Mouse (Mus musculus) G1E (cell line): ENCODE measurements around the gene Dock3.

Source experiments
- CTCF ChIP-seq: IDR thresholded peaks from 2 replicates; pipeline ENCODE4 v1.5.1; 2012; ENCODE audit warnings: low read depth, low read length, inconsistent platforms, mixed read lengths
- GATA2 ChIP-seq: IDR thresholded peaks from 2 replicates; pipeline ENCODE4 v1.6.1; 2012; ENCODE audit warnings: low read depth, low read length, inconsistent platforms, borderline replicate concordance
- POLR2AphosphoS5 ChIP-seq: IDR thresholded peaks from 2 replicates; pipeline ENCODE4 v1.6.1; 2012; ENCODE audit warnings: low read depth, low read length, inconsistent platforms; ENCODE audit not compliant: insufficient replicate concordance
- TAL1 ChIP-seq: conservative IDR thresholded peaks from 2 replicates; pipeline ENCODE4 v1.6.1; 2012; ENCODE audit warnings: low read depth, low read length, inconsistent platforms, mixed read lengths

DNA sequence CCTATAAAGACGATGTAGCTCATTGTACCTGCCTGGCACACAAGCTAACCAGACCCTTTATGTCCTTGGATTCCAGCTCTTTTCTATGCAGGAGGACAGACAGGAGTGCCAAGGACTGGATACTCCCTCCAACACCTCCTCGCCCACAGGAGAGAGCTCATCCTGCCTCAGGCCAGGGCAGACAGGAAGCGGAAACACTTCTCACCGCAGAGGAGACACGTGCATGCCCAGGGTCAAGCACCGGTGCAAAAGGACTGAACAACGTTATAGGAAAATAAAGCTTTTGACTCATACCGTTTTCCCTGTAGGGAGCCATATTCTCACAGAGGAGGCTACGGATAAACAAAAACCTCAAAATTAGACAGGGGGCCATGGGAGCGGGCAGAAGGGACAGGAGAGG, 41.5 kb upstream of the Dock3 start:
- TF ChIP-seq POLR2AphosphoS5 (no peak), CTCF (no peak), TAL1 (no peak), GATA2 (no peak)
